Mouse (Mus musculus) ES-Bruce4 (cell line): ENCODE data around the gene Mapkap1. TPM values are rescaled to one million over a fixed set of nuclear protein-coding genes. Genes with fewer than 3 reads are reported as not detected.

Experiments used
- H3K27ac ChIP-seq: 2 replicates; pipeline ENCODE4 v1.5.1; 2012; ENCODE audit warnings: low read length, inconsistent platforms; ENCODE audit not compliant: insufficient read depth
- H3K27me3 ChIP-seq: 2 replicates; pipeline ENCODE4 v1.6.1; 2012; ENCODE audit warnings: mild to moderate bottlenecking, low read length, inconsistent platforms; ENCODE audit not compliant: control insufficient read depth, poor library complexity, insufficient read depth, severe bottlenecking
- H3K36me3 ChIP-seq: 2 replicates; pipeline ENCODE4 v1.6.1; 2012; ENCODE audit warnings: inconsistent platforms, mild to moderate bottlenecking, low read length, moderate library complexity; ENCODE audit not compliant: control insufficient read depth, poor library complexity, insufficient read depth, severe bottlenecking
- H3K4me1 ChIP-seq: one replicate; pipeline ENCODE4 v1.8.1; 2011; ENCODE audit warnings: low read length; ENCODE audit not compliant: control insufficient read depth, insufficient read depth
- H3K4me3 ChIP-seq: 2 replicates; pipeline ENCODE4 v1.5.1; 2011; ENCODE audit warnings: low read depth, mild to moderate bottlenecking, low read length
- H3K9ac ChIP-seq: 2 replicates; pipeline ENCODE4 v1.6.1; 2012; ENCODE audit warnings: low read depth, mild to moderate bottlenecking, inconsistent platforms; ENCODE audit not compliant: poor library complexity, severe bottlenecking
- H3K9me3 ChIP-seq: replicated peaks from 2 replicates; pipeline ENCODE4 v1.6.1; 2012; ENCODE audit warnings: mild to moderate bottlenecking, low read length, inconsistent platforms; ENCODE audit not compliant: control insufficient read depth, poor library complexity, insufficient read depth, severe bottlenecking
- CTCF ChIP-seq: IDR thresholded peaks from one replicate; pipeline ENCODE4 v1.8.1; 2011; ENCODE audit warnings: low read depth, low read length
- EP300 ChIP-seq: IDR thresholded peaks from 2 replicates; pipeline ENCODE4 v1.6.1; 2011; ENCODE audit warnings: low read depth, low read length; ENCODE audit not compliant: insufficient read depth
- POLR2A ChIP-seq: IDR thresholded peaks from one replicate; pipeline ENCODE4 v1.8.1; 2011; ENCODE audit warnings: low read length; ENCODE audit not compliant: insufficient read depth
- polyA plus RNA-seq: library from polyadenylated mRNA; stranded (reverse); fragments of >200 nt; gene quantifications from 2 replicates; pipeline ENCODE4 v1.2.4, GENCODE M21; 2011; ENCODE audit warnings: low read depth; ENCODE audit not compliant: missing spikeins, insufficient read depth, insufficient read length

Mapkap1 gene
- polyA plus RNA-seq, 1 experiment, result 48.1 TPM

- Histone ChIP-seq H3K4me3 (no peak overlapping the region), H3K27me3 (no peaks in the 10 kb centered on the region)
- no peak for TF ChIP-seq POLR2A
- no peak for TF ChIP-seq EP300
- TF ChIP-seq CTCF, result no peak
Observed at GRCm38 (mm10) chr2:34670470-34670869, 263.9 kb downstream of the Mapkap1 start.

GRCm38 (mm10) chr2:34671385-34672026 lies 264.9 kb downstream of the Mapkap1 start:
- Histone ChIP-seq H3K27me3 (no peaks in the 10 kb centered on the region), H3K9me3 (no peaks in the 10 kb centered on the region), H3K27ac (no peak overlapping the region), H3K4me3 (peak overlapping the region; percentile 32), H3K4me1 (peaks cover 18% of the 10 kb centered on the region), H3K36me3 (peaks cover 3% of the 10 kb centered on the region; the same call in 1 of the 2 replicates), H3K9ac (peak overlapping the region; percentile 25; the same call in 1 of the 2 replicates)
- no peak for TF ChIP-seq POLR2A
- peak; percentile 64 for TF ChIP-seq CTCF
- no peak for TF ChIP-seq EP300

More at GRCm38 (mm10) chr2:34670470-34670869, 263.9 kb downstream of the Mapkap1 start:
- Histone ChIP-seq H3K9me3 (no peaks in the 10 kb centered on the region), H3K4me1 (peaks cover 18% of the 10 kb centered on the region), H3K9ac (no peak overlapping the region), H3K27ac (no peak overlapping the region), H3K36me3 (no peaks in the 10 kb centered on the region)

- Histone ChIP-seq H3K9me3 (no peaks in the 10 kb centered on the region), H3K4me3 (no peak overlapping the region), H3K27ac (no peak overlapping the region), H3K9ac (no peak overlapping the region), H3K27me3 (no peaks in the 10 kb centered on the region), H3K36me3 (peaks cover 17% of the 10 kb centered on the region), H3K4me1 (peaks cover 9% of the 10 kb centered on the region)
- TF ChIP-seq CTCF (no peak), POLR2A (no peak), EP300 (no peak)
Observed at GRCm38 (mm10) chr2:34673846-34674245, 267.3 kb downstream of the Mapkap1 start.

Other genes with a start within 250 kb of the Mapkap1 start
- 16.2 and 16.8 TPM in 2 replicates for gene Pbx3, start 33.6 kb upstream of the Mapkap1 start, polyA plus RNA-seq